Mouse (Mus musculus) bone marrow macrophage, adult 2 months (primary cell): ENCODE results near the gene Ednra.

ENCODE experiments used
- CTCF ChIP-seq: IDR thresholded peaks from 2 replicates; pipeline ENCODE4 v1.5.1; 2012; ENCODE audit warnings: low read depth, mild to moderate bottlenecking, low read length, moderate library complexity
- POLR2A ChIP-seq: IDR thresholded peaks from 2 replicates; pipeline ENCODE4 v1.6.1; 2012; ENCODE audit warnings: mild to moderate bottlenecking, low read depth, low read length, borderline replicate concordance

- TF ChIP-seq POLR2A (no peak), CTCF (no peak)
These were observed 52.2 kb downstream of the Ednra start for GRCm38 (mm10) chr8:77672036-77672435.
